Mouse (Mus musculus) CH12.LX (cell line): ENCODE results near the gene Alg2. TPM values are rescaled to one million over a fixed set of nuclear protein-coding genes. Genes with fewer than 3 reads are reported as not detected.

Experiments
- DNase-seq: peaks from one replicate; pipeline ENCODE4 v3.0.0-alpha.2; 2013; ENCODE audit errors: extremely low read depth
- H3K27ac ChIP-seq: 2 replicates; pipeline ENCODE4 v1.5.1; 2012; ENCODE audit warnings: low read depth, mild to moderate bottlenecking, control low read depth, moderate library complexity; ENCODE audit not compliant: insufficient read depth
- H3K27me3 ChIP-seq: replicated peaks from 2 replicates; pipeline ENCODE3; 2012; ENCODE audit warnings: inconsistent platforms
- H3K36me3 ChIP-seq, 2 experiments: replicated peaks in 1 of 2; 2 replicates each; pipeline versions ENCODE3 to v1.6.1; 2012; ENCODE audit warnings: inconsistent platforms in 1 of 2, low read length in 1 of 2, mild to moderate bottlenecking in 1 of 2, mixed read lengths in 1 of 2, moderate library complexity in 1 of 2; ENCODE audit not compliant: control insufficient read depth in 1 of 2, insufficient read depth in 1 of 2
- H3K4me1 ChIP-seq, 2 experiments: 2 replicates each; pipeline ENCODE4 v1.6.1; 2012; ENCODE audit warnings: inconsistent platforms in 1 of 2, moderate library complexity in 1 of 2; ENCODE audit not compliant: insufficient read depth in 2 of 2, control insufficient read depth in 1 of 2
- H3K4me2 ChIP-seq: 2 replicates; pipeline ENCODE4 v1.6.1; 2012; ENCODE audit warnings: low read depth, mild to moderate bottlenecking, control low read depth; ENCODE audit not compliant: poor library complexity, insufficient read depth, severe bottlenecking
- H3K4me3 ChIP-seq, 3 experiments: fragments of 150-350 bp in 1 of 3; sonication (generic) in 1 of 3; replicated peaks in 1 of 3; 2 replicates each; pipeline versions ENCODE3 to v1.5.1; 2011 to 2012; ENCODE audit warnings: low read depth in 2 of 3, low read length in 2 of 3, mild to moderate bottlenecking in 2 of 3, moderate library complexity in 2 of 3, control low read depth in 1 of 3, improper control_type of control experiment in 1 of 3, inconsistent platforms in 1 of 3, mixed read lengths in 1 of 3; ENCODE audit not compliant: poor library complexity in 1 of 3
- H3K79me2 ChIP-seq: replicated peaks from 2 replicates; pipeline ENCODE4 v1.6.1; 2012; ENCODE audit warnings: mild to moderate bottlenecking, moderate library complexity; ENCODE audit not compliant: control insufficient read depth, poor library complexity, insufficient read depth, severe bottlenecking; ENCODE audit errors: extremely low read depth
- H3K9ac ChIP-seq: 2 replicates; pipeline ENCODE4 v1.6.1; 2012; ENCODE audit warnings: low read depth, mild to moderate bottlenecking, control low read depth, moderate library complexity; ENCODE audit not compliant: insufficient read depth
- H3K9me3 ChIP-seq: replicated peaks from 2 replicates; pipeline ENCODE3; 2012; ENCODE audit warnings: low read length, inconsistent platforms, mixed read lengths
- E2F4 ChIP-seq: IDR thresholded peaks from 2 replicates; pipeline ENCODE4 v1.6.1; 2011; ENCODE audit warnings: low read depth, low read length, improper control_type of control experiment; ENCODE audit not compliant: insufficient replicate concordance
- ELF1 ChIP-seq: IDR thresholded peaks from 2 replicates; pipeline ENCODE4 v1.6.1; 2014; ENCODE audit warnings: low read depth, mild to moderate bottlenecking, inconsistent platforms, low read length, improper control_type of control experiment
- EP300 ChIP-seq: IDR thresholded peaks from 2 replicates; pipeline ENCODE4 v1.6.1; 2011; ENCODE audit warnings: low read length, improper control_type of control experiment
- GABPA ChIP-seq: IDR thresholded peaks from 2 replicates; pipeline ENCODE4 v1.6.1; 2012; ENCODE audit warnings: low read depth, low read length, improper control_type of control experiment, inconsistent platforms; ENCODE audit not compliant: insufficient replicate concordance
- JUN ChIP-seq: IDR thresholded peaks from 2 replicates; pipeline ENCODE4 v1.6.1; 2011; ENCODE audit warnings: low read depth, mild to moderate bottlenecking, low read length, improper control_type of control experiment, moderate library complexity; ENCODE audit not compliant: insufficient read depth
- KAT2A ChIP-seq: IDR thresholded peaks from 2 replicates; pipeline ENCODE4 v1.6.1; 2012; ENCODE audit warnings: low read length, improper control_type of control experiment, inconsistent platforms; ENCODE audit not compliant: insufficient replicate concordance
- MAFK ChIP-seq: IDR thresholded peaks from 2 replicates; pipeline ENCODE4 v1.6.1; 2011; ENCODE audit warnings: low read length, improper control_type of control experiment; ENCODE audit not compliant: insufficient replicate concordance
- MAX ChIP-seq: IDR thresholded peaks from 2 replicates; pipeline ENCODE4 v1.6.1; 2011; ENCODE audit warnings: low read length, improper control_type of control experiment
- MAZ ChIP-seq: IDR thresholded peaks from 2 replicates; pipeline ENCODE4 v1.6.1; 2012; ENCODE audit warnings: low read depth, mild to moderate bottlenecking, inconsistent platforms, low read length, improper control_type of control experiment, moderate library complexity
- MYC ChIP-seq: IDR thresholded peaks from 2 replicates; pipeline ENCODE4 v1.6.1; 2011; ENCODE audit warnings: low read depth, mild to moderate bottlenecking, improper control_type of control experiment, low read length
- NRF1 ChIP-seq: IDR thresholded peaks from 2 replicates; pipeline ENCODE4 v1.6.1; 2014; ENCODE audit warnings: low read depth, mild to moderate bottlenecking, inconsistent platforms, low read length, improper control_type of control experiment, moderate library complexity
- POLR2A ChIP-seq: IDR thresholded peaks from 2 replicates; pipeline ENCODE4 v1.6.1; 2011; ENCODE audit warnings: low read depth, mild to moderate bottlenecking, improper control_type of control experiment, low read length
- POLR2AphosphoS2 ChIP-seq: IDR thresholded peaks from 2 replicates; pipeline ENCODE4 v1.6.1; 2011; ENCODE audit warnings: low read depth, low read length, improper control_type of control experiment
- RCOR1 ChIP-seq: conservative IDR thresholded peaks from 2 replicates; pipeline ENCODE4 v1.6.1; 2012; ENCODE audit warnings: low read depth, mild to moderate bottlenecking, inconsistent platforms, low read length, improper control_type of control experiment
- SIN3A ChIP-seq: IDR thresholded peaks from 2 replicates; pipeline ENCODE4 v1.6.1; 2012; ENCODE audit warnings: low read length, improper control_type of control experiment, inconsistent platforms
- SMC3 ChIP-seq: IDR thresholded peaks from 2 replicates; pipeline ENCODE4 v1.6.1; 2011; ENCODE audit warnings: low read depth, low read length, improper control_type of control experiment
- TBP ChIP-seq: conservative IDR thresholded peaks from 2 replicates; pipeline ENCODE4 v1.6.1; 2011; ENCODE audit warnings: low read depth, low read length, improper control_type of control experiment
- UBTF ChIP-seq: IDR thresholded peaks from 2 replicates; pipeline ENCODE4 v1.6.1; 2012; ENCODE audit warnings: low read depth, mild to moderate bottlenecking, inconsistent platforms, low read length, improper control_type of control experiment, moderate library complexity
- USF1 ChIP-seq: IDR thresholded peaks from 2 replicates; pipeline ENCODE4 v1.6.1; 2014; ENCODE audit warnings: low read depth, mild to moderate bottlenecking, inconsistent platforms, low read length, improper control_type of control experiment
- USF2 ChIP-seq: conservative IDR thresholded peaks from 2 replicates; pipeline ENCODE4 v1.6.1; 2011; ENCODE audit warnings: low read depth, low read length, improper control_type of control experiment
- ZC3H11A ChIP-seq: IDR thresholded peaks from 2 replicates; pipeline ENCODE4 v1.6.1; 2012; ENCODE audit warnings: low read depth, mild to moderate bottlenecking, inconsistent platforms, low read length, improper control_type of control experiment
- ZKSCAN1 ChIP-seq: IDR thresholded peaks from 2 replicates; pipeline ENCODE4 v1.6.1; 2012; ENCODE audit warnings: low read depth, inconsistent platforms, low read length, improper control_type of control experiment, borderline replicate concordance
- ZMIZ1 ChIP-seq: IDR thresholded peaks from 2 replicates; pipeline ENCODE4 v1.6.1; 2012; ENCODE audit warnings: low read depth, mild to moderate bottlenecking, inconsistent platforms, low read length, improper control_type of control experiment
- ZNF384 ChIP-seq: IDR thresholded peaks from 2 replicates; pipeline ENCODE4 v1.6.1; 2012; ENCODE audit warnings: low read depth, low read length, improper control_type of control experiment, inconsistent platforms
- dilution Hi-C: fragments of 300-500 bp; cut with MboI; formaldehyde crosslinking; loops from 2 replicates; pipeline ENCODE4 v1.14.3; 2020; ENCODE audit warnings: low sequenced_read_pairs; ENCODE audit not compliant: extremely low pct_unique_long_range_greater_than_20kb, extremely low pct_ligation_motif_present
- in situ Hi-C: fragments of 300-500 bp; cut with MboI; formaldehyde crosslinking; loops from 3 replicates; pipeline ENCODE4 v1.14.3; 2019; ENCODE audit warnings: low sequenced_read_pairs, low pct_ligation_motif_present, low pct_unique_long_range_greater_than_20kb, mixed read lengths
- polyA plus RNA-seq: library from polyadenylated mRNA; unstranded; fragments of >175 nt; gene quantifications from 2 replicates; pipeline ENCODE4 v1.2.1, GENCODE M21; 2012; ENCODE audit warnings: low read depth; ENCODE audit not compliant: insufficient read length
- total RNA-seq, 2 experiments: library from RNA; depleted of rRNA; stranded (reverse); fragments of 300-350 nt in 1 of 2; fragments of >200 nt in 1 of 2; gene quantifications; 2 replicates each; pipeline ENCODE4 v1.2.3; 2012 to 2014

Alg2 gene
- total and polyA plus RNA-seq, 3 experiments, result 8.4 to 28.9 (median 14.9) TPM

- Histone ChIP-seq H3K4me1 (peaks cover 19 to 35% of the 10 kb centered on the region in 2 experiments; a peak in 3 of 4 replicates), H3K9me3 (no peaks in the 10 kb centered on the region), H3K27me3 (no peaks in the 10 kb centered on the region), H3K36me3 (no peaks in the 10 kb centered on the region), H3K4me3 (peak overlapping the region in 1 of 3 experiments; percentile 15), H3K9ac (no peak overlapping the region), H3K27ac (no peak overlapping the region), H3K79me2 (no peaks in the 10 kb centered on the region), H3K4me2 (peak overlapping the region; percentile 89)
- dilution Hi-C loops (no loop called here), in situ Hi-C loops (loop anchor here (25.0 kb wide), 2 partner anchors 362 to 962 kb away; no protein-coding TSS in a partner anchor)
- TF ChIP-seq UBTF, result no peak
- TF ChIP-seq EP300, result no peak
- no peak for TF ChIP-seq USF1
- TF ChIP-seq ZMIZ1, result no peak
- TF ChIP-seq MAZ, result no peak
- no peak for TF ChIP-seq RCOR1
- TF ChIP-seq POLR2AphosphoS2, result no peak
- TF ChIP-seq MAFK, result no peak
- no peak for TF ChIP-seq ZKSCAN1
- TF ChIP-seq GABPA, result no peak
- no peak for TF ChIP-seq ZNF384
- no peak for TF ChIP-seq POLR2A
- no peak for TF ChIP-seq TBP
- no peak for TF ChIP-seq KAT2A
- TF ChIP-seq JUN, result no peak
- TF ChIP-seq MYC, result no peak
- no peak for TF ChIP-seq USF2
- no peak for DNase-seq
Measured at GRCm38 (mm10) chr4:47449586-47450522, 24.3 kb downstream of the Alg2 start.

- Histone ChIP-seq H3K4me2 (no peak overlapping the region), H3K27me3 (no peaks in the 10 kb centered on the region), H3K4me1 (peaks cover 19 to 35% of the 10 kb centered on the region in 2 experiments; a peak in 3 of 4 replicates), H3K79me2 (no peaks in the 10 kb centered on the region), H3K27ac (no peak overlapping the region), H3K36me3 (no peaks in the 10 kb centered on the region), H3K9me3 (no peaks in the 10 kb centered on the region), H3K9ac (no peak overlapping the region), H3K4me3 (no peak overlapping the region)
- DNase-seq, result no peak
- no peak for TF ChIP-seq USF2
- no peak for TF ChIP-seq UBTF
- TF ChIP-seq SIN3A, result no peak
- no peak for TF ChIP-seq ELF1
- TF ChIP-seq SMC3, result no peak
- TF ChIP-seq ZC3H11A, result no peak
- TF ChIP-seq USF1, result no peak
- no peak for TF ChIP-seq ZMIZ1
- no peak for TF ChIP-seq MAX
- no peak for TF ChIP-seq ZKSCAN1
- no peak for TF ChIP-seq GABPA
- no peak for TF ChIP-seq E2F4
- TF ChIP-seq NRF1, result no peak
- dilution Hi-C loops, result no loop called here
- in situ Hi-C loops, result loop anchor here (25.0 kb wide), 2 partner anchors 363 to 963 kb away; no protein-coding TSS in a partner anchor
Measured at GRCm38 (mm10) chr4:47449116-47449515, 25.0 kb downstream of the Alg2 start.
